Mouse (Mus musculus) T-helper 2 cell (primary cell): ENCODE measurements around the gene Usp5.
"Not testable (repeated sequence)": the region's sequence is repeated elsewhere in the genome, so short reads cannot be mapped to it uniquely, and the experiment has no call there.

Experiments used
- in situ Hi-C: fragments of 300-600 bp; cut with MboI, MseI; formaldehyde crosslinking; loops from one replicate; pipeline ENCODE4 v1.15.1; 2025; ENCODE audit warnings: high pct_unique_total_duplicates

Gene Usp5

DNA sequence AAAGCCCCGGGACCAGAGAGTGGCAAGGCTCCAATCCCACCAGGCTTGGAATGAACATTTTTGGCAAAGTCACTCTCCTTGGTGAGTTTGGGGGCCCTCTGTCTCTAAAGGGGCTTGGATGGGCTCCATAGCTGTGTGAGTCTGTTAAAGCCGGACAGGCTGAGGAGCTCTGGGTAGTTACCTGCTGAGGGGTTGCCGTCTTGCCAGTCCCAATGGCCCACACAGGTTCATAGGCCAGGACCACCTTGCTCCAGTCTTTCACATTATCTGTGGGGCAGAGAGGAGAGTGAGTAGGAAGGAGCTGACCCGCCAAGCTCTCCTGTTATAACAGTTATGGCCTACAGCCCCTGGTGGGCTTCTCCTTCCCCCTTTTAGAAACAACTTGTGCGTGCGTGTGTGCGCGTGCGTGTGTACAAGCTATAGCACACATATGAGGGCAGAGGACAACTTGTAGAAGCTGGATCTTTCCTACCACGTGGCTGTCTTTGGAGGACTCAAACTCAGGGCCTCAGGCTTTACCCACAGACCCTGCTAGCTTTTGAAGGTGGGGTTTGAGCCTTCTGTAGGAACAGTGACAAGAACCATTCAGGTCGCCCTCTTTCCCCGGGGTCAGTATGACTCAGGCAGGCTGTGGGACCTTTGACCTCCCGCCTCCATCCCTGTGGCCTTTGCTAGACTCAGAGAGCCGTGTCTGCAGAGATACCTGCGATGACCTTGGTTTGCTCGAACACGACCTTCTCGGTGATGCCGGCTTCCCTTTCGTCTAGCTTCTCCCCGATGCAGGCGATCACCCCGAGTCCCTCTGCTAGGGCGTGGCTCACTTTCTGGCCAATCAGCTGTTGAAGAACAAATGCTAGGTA is 17.4 kb downstream of the Usp5 start:
- in situ Hi-C loops: no loop called here

DNA sequence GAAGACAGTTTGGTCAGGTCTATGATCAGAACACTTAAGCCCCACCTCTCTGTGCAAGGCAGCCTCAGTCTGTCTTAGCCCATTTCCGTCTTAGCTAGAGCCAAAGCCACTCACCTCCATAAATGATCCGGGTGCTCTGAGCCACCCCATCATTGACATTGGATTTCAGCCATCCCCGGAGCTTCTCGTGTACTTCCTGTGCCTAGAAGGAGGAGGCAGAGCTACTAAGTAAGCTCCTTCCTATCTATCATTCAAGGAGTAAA is 17.9 kb downstream of the Usp5 start:
- in situ Hi-C loops: no loop called here

DNA sequence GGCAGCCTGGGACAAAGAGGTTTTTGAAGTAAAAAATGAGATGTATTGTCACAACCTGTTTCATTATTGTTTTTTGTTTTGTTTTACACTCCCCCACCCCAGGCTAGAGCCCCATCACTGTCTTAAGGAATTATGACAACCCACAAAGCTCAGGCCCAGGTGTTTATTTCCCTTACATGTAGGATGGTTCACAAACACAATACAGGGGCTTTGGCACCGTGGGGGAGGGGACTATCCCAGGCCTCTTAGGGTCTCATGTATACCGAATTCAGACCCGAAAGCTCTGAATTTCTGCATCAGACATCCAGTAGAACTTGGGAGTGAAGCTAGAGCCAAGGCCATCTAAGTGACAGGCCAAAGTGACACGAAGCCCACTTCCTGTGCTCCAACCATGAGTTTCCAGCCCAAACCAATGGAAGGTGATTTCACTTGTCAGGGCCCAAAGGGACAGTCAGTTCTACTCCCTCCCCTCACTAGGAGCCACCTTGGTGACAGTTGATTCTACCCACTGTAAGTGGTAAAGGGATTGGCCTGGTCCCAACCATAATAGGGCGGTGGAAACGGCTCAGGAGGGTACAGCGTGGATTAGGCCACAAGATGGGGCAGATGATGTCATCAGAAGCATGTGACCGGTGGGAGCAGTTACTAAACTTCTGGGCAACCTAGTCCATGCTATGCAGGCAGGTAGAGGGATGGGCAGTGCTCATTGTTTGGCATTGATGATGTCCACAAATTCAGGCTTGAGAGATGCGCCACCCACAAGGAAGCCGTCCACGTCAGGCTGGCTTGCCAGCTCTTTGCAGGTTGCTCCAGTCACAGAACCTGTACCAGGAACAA is 18.5 kb downstream of the Usp5 start:
- in situ Hi-C loops: not testable (repeated sequence)

- in situ Hi-C loops: no loop called here
Measured at GRCm38 (mm10) chr6:124809775-124810538, 19.3 kb downstream of the Usp5 start.

DNA sequence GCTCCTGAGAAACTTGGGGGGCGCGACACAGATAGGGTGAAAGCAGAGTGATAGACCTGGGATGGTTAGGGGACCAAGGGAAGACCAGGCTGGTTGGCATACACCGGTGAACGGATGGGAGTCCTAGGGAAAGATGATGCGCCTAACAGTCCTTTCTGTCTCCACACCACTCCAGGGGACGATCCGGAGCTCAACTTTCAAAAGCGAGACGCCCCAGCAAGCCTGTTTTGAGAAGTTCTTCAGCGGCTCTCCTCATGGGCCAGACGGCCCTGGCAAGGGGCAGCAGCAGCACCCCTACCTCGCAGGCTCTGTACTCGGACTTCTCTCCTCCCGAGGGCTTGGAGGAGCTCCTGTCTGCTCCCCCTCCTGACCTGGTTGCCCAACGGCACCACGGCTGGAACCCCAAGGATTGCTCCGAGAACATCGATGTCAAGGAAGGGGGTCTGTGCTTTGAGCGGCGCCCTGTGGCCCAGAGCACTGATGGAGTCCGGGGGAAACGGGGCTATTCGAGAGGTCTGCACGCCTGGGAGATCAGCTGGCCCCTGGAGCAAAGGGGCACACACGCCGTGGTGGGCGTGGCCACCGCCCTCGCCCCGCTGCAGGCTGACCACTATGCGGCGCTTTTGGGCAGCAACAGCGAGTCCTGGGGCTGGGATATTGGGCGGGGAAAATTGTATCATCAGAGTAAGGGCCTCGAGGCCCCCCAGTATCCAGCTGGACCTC is 20.1 kb downstream of the Usp5 start:
- in situ Hi-C loops: no loop called here

GRCm38 (mm10) chr6:124808358-124809012 is 20.8 kb downstream of the Usp5 start, which contains the start of gene Spsb2:
Gene Spsb2 (plus strand): TSS chr6:124808661.
- in situ Hi-C loops: no loop called here

DNA sequence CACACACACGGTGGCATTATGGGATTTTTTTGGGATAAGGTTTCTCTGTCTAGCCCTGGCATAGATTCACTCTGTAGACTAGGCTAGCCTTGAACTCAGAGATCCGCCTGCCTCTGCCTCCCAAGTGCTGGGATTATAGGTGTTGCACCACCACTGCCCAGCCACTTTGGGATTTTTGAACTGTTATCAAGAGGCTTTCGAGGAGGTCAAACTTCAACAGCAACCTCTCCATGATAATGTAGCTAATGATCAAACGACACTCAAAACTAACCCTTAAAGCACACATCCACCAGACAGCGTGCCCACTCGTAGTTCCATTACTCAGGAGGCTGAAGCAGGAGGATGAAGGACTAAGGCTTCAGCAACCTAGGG is 21.3 kb downstream of the Usp5 start:
- in situ Hi-C loops: no loop called here

- in situ Hi-C loops: no loop called here
Measured at GRCm38 (mm10) chr6:124807366-124807765, 21.9 kb downstream of the Usp5 start.

DNA sequence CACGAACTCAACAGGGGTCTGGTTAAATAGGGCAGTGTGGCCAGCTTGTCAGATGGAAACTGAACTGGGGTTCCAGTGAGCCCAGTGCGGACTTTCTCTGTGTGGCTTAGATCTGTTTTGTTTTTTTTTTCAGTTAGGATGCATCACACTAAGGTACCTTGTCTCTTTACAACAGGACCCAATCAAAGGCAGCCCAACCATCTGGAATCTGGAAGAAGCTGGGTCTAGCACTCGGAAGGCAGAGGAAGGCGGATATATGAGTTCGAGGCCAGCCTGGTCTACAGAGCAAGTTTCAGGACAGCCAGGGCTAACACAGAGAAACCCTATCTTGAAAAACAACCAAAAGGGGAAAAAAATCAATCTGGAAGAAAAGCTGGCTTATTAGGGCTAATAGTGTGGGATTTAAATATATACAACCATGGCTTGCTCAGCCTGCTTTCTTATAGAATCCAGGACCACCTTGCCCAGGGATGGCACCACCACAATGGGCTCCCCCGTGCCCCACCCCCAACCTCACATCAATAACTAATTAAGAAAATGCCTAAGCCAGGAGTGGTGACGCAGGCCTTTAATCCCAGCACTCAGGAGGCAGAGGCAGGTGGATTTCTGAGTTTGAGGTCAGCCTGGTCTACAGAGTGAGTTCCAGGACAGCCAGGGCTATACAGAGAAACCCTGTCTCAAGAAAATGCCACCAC is 22.7 kb downstream of the Usp5 start:
- in situ Hi-C loops: no loop called here

- in situ Hi-C loops: no loop called here
Measured at GRCm38 (mm10) chr6:124805341-124806321, 23.7 kb downstream of the Usp5 start.

- in situ Hi-C loops: no loop called here
Measured at GRCm38 (mm10) chr6:124804341-124804740, 24.9 kb downstream of the Usp5 start.

DNA sequence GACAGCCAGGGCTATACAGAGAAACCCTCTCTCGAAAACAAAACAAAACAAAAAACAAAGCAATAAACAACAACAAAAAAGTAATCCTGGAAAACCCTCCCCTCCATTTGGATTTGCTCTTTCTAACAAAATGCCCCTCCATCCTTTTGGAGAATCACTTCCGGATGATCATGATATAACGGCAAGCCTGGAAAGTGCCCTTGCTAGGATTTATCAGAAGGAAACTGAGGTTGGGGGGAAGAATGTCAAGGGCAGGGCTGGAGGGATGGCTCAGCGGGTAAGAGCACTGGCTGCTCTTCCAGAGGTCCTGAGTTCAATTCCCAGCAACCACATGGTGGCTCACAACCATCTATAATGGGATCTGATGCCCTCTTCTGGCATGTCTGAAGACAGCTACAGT is 25.6 kb downstream of the Usp5 start:
- in situ Hi-C loops: not testable (repeated sequence)

DNA sequence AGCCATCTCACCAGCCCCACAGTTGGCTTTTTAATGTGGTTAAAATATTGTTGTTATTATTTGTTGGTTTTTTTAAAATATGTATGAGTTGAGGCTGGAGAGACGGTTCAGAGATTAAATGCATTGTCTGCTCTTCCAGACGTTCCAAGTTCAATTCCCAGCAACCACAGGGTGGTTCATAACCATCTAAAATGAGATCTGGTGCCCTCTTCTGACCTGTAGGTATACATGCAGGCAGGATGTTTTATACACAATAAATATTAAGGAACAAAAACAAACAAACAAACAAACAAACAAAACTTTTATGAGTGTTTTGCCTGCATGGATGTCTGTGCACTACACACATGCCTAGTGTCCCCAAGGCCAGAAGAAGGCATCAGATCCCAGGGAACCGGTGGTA is 26.2 kb downstream of the Usp5 start:
- in situ Hi-C loops: no loop called here

DNA sequence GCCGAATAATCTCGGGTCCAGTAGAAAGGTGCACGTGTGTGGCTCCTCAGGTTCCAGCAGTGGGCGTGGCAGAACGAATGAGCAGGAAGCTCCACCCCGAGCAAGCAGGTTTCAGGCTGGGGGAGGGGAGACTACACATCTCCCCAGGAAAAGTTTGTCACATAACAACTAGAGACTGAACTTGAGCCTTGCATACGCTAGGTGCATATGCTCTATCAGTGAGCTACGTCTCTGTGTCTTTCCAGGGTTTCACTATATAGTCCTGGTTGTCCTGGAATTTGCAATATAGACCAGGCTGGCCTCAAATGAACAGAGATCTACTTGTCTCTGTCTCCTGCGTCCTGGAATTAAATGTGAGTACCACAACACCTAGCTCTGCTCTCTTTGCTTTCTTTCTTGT is 26.9 kb downstream of the Usp5 start:
- in situ Hi-C loops: not testable (repeated sequence)

DNA sequence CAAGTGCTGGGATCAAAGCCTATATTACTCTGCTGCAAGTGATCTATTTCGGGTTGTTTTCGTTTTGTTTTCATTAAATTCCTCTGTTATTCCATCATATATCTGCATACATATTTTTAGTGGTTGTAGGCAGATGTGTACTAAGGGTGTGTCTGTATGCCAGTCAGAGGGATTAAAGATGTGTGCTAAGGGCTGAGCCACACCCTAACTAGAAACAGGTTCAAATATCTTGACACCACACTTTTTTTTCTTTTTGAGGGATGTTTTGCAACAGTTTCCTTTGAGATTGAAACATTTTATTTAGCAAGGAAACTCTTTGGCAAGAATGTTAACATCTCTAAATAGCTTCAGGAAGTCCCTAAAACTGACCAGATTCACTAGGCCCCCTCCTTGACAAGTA is 33.1 kb downstream of the Usp5 start:
- in situ Hi-C loops: no loop called here

DNA sequence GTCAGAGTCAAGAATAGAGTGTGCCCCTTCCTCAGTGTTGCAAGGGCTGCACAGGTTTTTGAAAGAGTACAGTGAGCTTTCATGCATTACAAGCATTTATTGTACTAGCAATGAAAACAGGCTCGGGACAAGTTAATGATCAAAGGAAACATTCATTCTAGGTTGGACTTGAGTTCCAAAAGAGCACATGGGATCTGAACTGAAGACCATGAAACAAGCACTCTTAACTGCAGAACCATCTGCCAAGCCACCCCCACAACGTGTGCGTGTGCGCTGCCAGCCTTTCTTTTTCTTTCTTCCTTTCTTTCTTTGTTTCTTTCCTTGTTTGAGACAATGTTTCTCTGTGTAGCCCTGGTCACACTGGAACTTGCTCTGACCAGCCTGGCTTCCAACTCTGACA is 33.5 kb downstream of the Usp5 start:
- in situ Hi-C loops: no loop called here

- in situ Hi-C loops: no loop called here
Measured at GRCm38 (mm10) chr6:124791911-124792310, 37.4 kb downstream of the Usp5 start.

DNA sequence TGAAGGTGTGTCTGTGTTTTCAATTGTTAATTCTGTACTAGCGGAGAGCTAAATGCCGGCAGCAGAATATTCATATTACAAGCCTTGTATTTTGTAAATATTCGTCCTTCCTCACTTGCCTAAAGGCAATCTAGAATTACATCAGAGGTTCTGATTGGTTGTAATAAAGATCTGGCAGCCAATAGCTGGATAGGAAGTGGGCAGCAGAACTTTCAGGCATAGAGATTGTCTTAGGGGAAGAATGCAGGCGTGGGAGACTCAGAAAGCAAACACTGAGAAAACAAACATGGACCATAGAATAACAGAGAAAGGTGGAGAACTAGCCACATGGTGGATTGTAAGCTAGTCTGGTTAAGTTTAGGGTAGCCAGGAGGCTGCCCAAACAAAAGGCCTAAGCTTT is 39.2 kb downstream of the Usp5 start:
- in situ Hi-C loops: no loop called here

GRCm38 (mm10) chr6:124789519-124789918 is 39.8 kb downstream of the Usp5 start:
- in situ Hi-C loops: no loop called here
